Mouse (Mus musculus) small intestine, adult 2 months (tissue): ENCODE measurements around the gene Astn2.

Experiments used
- CTCF ChIP-seq: fragments of 200-500 bp; IDR thresholded peaks from 2 replicates; pipeline ENCODE4 v1.5.1; 2012; ENCODE audit warnings: low read depth, mild to moderate bottlenecking, control low read depth, inconsistent platforms, low read length, moderate library complexity, mixed read lengths; ENCODE audit not compliant: insufficient replicate concordance, insufficient read length; ENCODE audit errors: extremely low read depth
- POLR2A ChIP-seq: fragments of 200-500 bp; IDR thresholded peaks from 2 replicates; pipeline ENCODE4 v1.6.1; 2012; ENCODE audit warnings: low read depth, mild to moderate bottlenecking, control low read depth, inconsistent platforms, low read length, moderate library complexity

GRCm38 (mm10) chr4:66378586-66378985, 25.8 kb downstream of the Astn2 start:
- TF ChIP-seq CTCF (no peak), POLR2A (no peak)
